Comparison of ENCODE assay signal across 26 mouse cellular contexts in the genomic region with DNA sequence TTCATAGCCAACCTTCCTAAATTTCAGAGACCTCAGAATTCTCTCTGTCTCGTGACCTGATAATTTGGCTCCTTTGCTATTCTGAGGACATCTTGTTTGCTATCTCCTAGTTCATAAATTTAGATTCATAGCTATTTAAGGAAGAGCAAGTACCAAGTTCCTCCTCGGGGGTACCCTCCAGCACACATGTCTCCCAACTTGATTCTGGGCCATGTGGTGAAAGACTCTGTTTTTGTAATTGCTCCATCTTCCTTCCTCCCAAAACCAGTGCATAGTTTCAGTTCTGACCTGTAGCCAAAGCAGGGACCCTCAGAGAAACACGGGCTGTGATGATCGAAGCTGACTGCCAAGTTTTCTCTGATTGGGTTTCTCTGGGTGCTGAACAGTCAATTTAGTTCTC. TPM values are rescaled to one million over a fixed set of nuclear protein-coding genes. Genes with fewer than 3 reads are reported as not detected.
DNase-seq lines count a peak whose midpoint lies in the region; ATAC-seq and TF ChIP-seq lines count a peak whose summit lies in the region.
"Had no signal": no experiment of that assay in that cellular context is flagged by ENCODE, and none has a peak within 500 bp of the region (broad histone marks: within the 10 kb centered on the region; RNA-seq: fewer than 3 reads in every experiment).

No protein-coding gene starts in this region.

- H3K4me1 ChIP-seq in testis, adult 2 months (ENCODE audit: control insufficient read depth, insufficient read depth, low read length): peaks cover 7% of the 10 kb centered on the region; the same call in 1 of the 2 replicates
- H3K4me1 ChIP-seq: embryonic facial prominence, embryonic 12.5 days; forebrain, embryonic 13.5 days; forebrain, embryonic 15.5 days had no signal

- no peak for TF ChIP-seq POLR2A in testis, adult 2 months (IDR thresholded peaks at IDR 0.05; ENCODE audit: control insufficient read depth, low read depth, low read length)

- H3K36me3 ChIP-seq in testis, adult 2 months (ENCODE audit: control insufficient read depth, insufficient read depth, low read length): no peaks in the 10 kb centered on the region
- H3K36me3 ChIP-seq: embryonic facial prominence, embryonic 10.5 days; embryonic facial prominence, embryonic 12.5 days; forebrain, embryonic 15.5 days; G1E had no signal

- TF ChIP-seq CTCF in testis, adult 2 months (IDR thresholded peaks at IDR 0.05; ENCODE audit: control insufficient read depth, insufficient read depth, insufficient replicate concordance, low read depth, low read length): no peak

- no peak for DNase-seq in testis, postnatal 10 days (ENCODE audit: low spot score)
- no peak for DNase-seq in ovary, postnatal 14 days (ENCODE audit: low spot score)
- DNase-seq in ovary, postnatal 36 days (ENCODE audit: low spot score): no peak
- DNase-seq: adrenal gland, adult 8-10 months; adrenal gland, postnatal 14 days; adrenal gland, postnatal 36 days; B cell, adult 2 months; cerebellum, adult 11-12 months; cerebellum, adult 2 months; cerebellum, adult 9-10 months; cerebellum, postnatal 14 days; cerebellum, postnatal 36 days; forebrain, postnatal 0 days had no signal

- peak; percentile 83 for ATAC-seq in common myeloid progenitor, adult 5-6 weeks (replicated peaks; ENCODE audit: low read depth, poor library complexity, severe bottlenecking)
- ATAC-seq in megakaryocyte, adult 5-6 weeks (ENCODE audit: poor library complexity, severe bottlenecking): peak; percentile 83
- ATAC-seq in inflammation-experienced regulatory T-cells, adult 6 months: no peak
- ATAC-seq: activated CD4-positive, CD25-positive, alpha-beta regulatory T cell, adult 4 months; CD4-positive, CD25-positive, alpha-beta regulatory T cell, adult 4 months; forebrain, embryonic 13.5 days; forebrain, embryonic 15.5 days; forebrain, postnatal 0 days; Patski had no signal

- H3K4me3 ChIP-seq in testis, adult 2 months (ENCODE audit: control insufficient read depth, low read depth, low read length): no peak overlapping the region
- H3K4me3 ChIP-seq: embryonic facial prominence, embryonic 10.5 days; embryonic facial prominence, embryonic 12.5 days; forebrain, embryonic 13.5 days; forebrain, embryonic 15.5 days had no signal

- peak overlapping the region; percentile 14 for H3K27ac ChIP-seq in testis, adult 2 months (ENCODE audit: control insufficient read depth, insufficient read depth, low read depth, low read length)
- H3K27ac ChIP-seq: embryonic facial prominence, embryonic 10.5 days; embryonic facial prominence, embryonic 12.5 days; forebrain, embryonic 13.5 days; forebrain, embryonic 15.5 days had no signal

- H3K27me3 ChIP-seq in testis, adult 2 months (ENCODE audit: control insufficient read depth, insufficient read depth, low read length): no peaks in the 10 kb centered on the region
- H3K27me3 ChIP-seq: CH12.LX, Patski had no signal

RNA-seq across cellular contexts. Expression of a gene that starts 7.5 kb away (rescaled TPM):
- polyA plus RNA-seq in testis, adult 2 months (2012; rRNA removed): 6.4 and 11.2 TPM in 2 replicates
- total RNA-seq in common myeloid progenitor, adult 5-6 weeks (2017): not detected in 2 replicates
- not detected in 2 replicates for total RNA-seq in megakaryocyte, adult 5-6 weeks (2015)
- total RNA-seq in megakaryocyte, adult 5-6 weeks (2017): not detected in 2 replicates
- under 1 TPM; 0.12 to 0.30 (median 0.16) TPM for polyA plus RNA-seq in inflammation-experienced regulatory T-cells, adult 6 months (2017; shearing (Covaris generic))
- total RNA-seq: CH12.LX had no signal
- polyA plus RNA-seq: G1E had no signal
